Mouse (Mus musculus) megakaryocyte, embryonic 14.5 days (primary cell): ENCODE measurements at regions not wholly inside any gene's neighbourhood (a gene's known extent, or its start where the extent isn't known, plus 50 kb on each side); places are given as distances from the start of the nearest gene placed in this dataset.
A peak's percentile ranks its signal among the peaks of the same experiment; 100 is the strongest.

Experiments
- H3K27me3 ChIP-seq: replicated peaks from 2 replicates; pipeline ENCODE3; 2012; ENCODE audit warnings: inconsistent platforms
- H3K36me3 ChIP-seq: replicated peaks from 2 replicates; pipeline ENCODE3; 2012; ENCODE audit warnings: low read length, inconsistent platforms, mixed read lengths
- H3K4me1 ChIP-seq: 2 replicates; pipeline ENCODE4 v1.6.1; 2012; ENCODE audit warnings: inconsistent platforms
- H3K4me3 ChIP-seq: replicated peaks from 2 replicates; pipeline ENCODE3; 2012; ENCODE audit warnings: moderate library complexity, mild to moderate bottlenecking, inconsistent platforms
- H3K9me3 ChIP-seq: 2 replicates; pipeline ENCODE4 v1.6.1; 2012; ENCODE audit warnings: inconsistent platforms
- FLI1 ChIP-seq: IDR thresholded peaks from 2 replicates; pipeline ENCODE4 v1.6.1; 2012; ENCODE audit warnings: low read length, inconsistent platforms, mixed read lengths
- GATA1 ChIP-seq: IDR thresholded peaks from 3 replicates; pipeline ENCODE4 v1.6.1; 2012; ENCODE audit warnings: mixed read lengths, low read length, inconsistent platforms, borderline replicate concordance

DNA sequence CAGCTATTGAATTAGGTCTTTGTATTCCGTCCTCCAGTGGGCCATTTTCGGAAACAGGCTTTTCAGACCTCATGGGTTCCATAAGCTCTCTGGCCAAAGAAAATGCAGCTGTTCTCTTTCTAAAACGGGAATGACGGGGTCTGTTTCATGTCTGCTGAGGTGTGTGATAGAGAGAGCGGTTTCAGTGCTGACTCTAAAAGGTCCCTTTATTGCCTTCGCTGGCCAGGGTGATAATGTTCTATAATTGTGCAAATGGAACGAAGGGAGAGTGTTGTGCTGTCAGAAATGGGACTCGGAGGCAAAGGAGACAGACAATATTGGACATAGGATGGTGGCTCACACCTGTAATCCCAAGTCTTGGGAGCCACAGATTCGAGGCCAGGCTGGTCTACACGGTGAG, 53.5 kb upstream of the Osbpl8 start:
- H3K4me1 ChIP-seq = peaks cover 25% of the 10 kb centered on the region
- H3K27me3 ChIP-seq = no peaks in the 10 kb centered on the region
- no peak overlapping the region for H3K4me3 ChIP-seq
- H3K9me3 ChIP-seq = no peaks in the 10 kb centered on the region
- TF ChIP-seq GATA1 (no peak), FLI1 (no peak)
- no peaks in the 10 kb centered on the region for H3K36me3 ChIP-seq

DNA sequence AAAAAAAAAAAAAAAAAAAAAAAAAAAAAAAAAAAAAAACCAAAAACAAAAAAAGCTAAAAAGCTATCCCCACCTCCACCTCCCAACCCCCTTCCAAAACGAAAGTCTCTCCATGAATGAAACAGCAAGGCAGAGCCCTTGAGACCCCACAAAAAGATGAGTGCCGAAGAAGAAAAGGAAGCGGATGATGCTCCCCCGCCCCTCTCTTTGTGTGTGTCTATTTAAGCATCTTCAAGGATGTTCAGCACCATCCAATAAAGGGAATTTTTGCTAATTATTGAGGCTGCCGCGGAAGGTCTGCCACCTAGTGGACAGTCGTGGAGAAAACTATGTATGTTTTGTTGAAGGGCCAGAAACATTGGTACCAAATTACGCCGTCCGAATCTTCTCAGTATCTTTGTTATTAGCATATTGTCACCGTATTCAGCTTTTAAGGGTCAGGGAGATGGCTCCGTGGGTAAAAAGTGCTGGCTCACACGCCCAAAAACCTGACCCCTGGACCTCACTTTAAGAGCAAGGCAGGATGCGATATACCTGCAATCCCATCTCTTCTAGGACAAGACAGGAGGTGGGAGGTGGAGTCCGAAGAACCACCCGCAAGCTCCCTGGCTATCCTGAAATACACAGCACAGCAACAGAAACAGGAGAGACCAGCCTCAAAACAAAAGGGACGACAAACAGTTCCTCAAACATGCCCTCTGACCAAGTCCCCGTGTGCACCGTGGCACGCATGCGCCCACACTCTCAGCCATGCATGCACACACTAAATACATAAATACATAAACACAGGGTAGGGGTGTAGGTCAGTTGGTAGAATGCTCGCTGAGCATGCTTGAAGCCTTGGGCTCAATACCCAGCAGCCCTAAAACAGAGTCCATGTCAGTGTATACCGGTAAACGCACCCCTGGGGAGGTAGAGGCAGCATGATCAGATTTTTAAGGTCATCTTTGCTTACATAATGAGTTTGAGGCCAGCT, 55.6 kb upstream of the Osbpl8 start:
- Histone ChIP-seq H3K9me3 (0 out of 2 replicates have a peak, but pooled peaks cover 3% of the 10 kb centered on the region), H3K36me3 (no peaks in the 10 kb centered on the region), H3K4me1 (peaks cover 37% of the 10 kb centered on the region), H3K4me3 (peak overlapping the region; percentile 83), H3K27me3 (no peaks in the 10 kb centered on the region)
- no peak for TF ChIP-seq GATA1
- no peak for TF ChIP-seq FLI1

DNA sequence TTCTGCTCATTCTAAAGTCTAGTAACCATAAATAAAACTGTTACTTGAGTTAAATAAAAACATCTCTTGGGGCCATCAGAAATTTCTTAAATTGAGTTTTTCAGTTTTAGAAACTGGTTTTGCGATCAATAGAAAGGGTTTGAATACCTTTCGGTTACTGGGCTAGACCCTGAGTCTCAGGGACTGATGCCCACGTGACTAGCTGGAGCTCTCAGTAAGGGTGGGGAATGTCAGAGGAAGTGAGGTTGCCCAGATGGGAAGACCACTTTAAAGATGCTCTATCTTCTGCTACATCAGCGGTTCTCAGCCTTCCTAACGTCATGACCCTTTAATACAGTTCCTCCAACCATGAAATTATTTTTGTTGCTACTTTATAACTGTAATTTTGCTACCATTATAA, 56.7 kb upstream of the Osbpl8 start:
- Histone ChIP-seq H3K9me3 (0 out of 2 replicates have a peak, but pooled peaks cover 3% of the 10 kb centered on the region), H3K27me3 (no peaks in the 10 kb centered on the region), H3K36me3 (no peaks in the 10 kb centered on the region), H3K4me1 (peaks cover 47% of the 10 kb centered on the region), H3K4me3 (no peak overlapping the region)
- TF ChIP-seq GATA1 (no peak), FLI1 (no peak)

DNA sequence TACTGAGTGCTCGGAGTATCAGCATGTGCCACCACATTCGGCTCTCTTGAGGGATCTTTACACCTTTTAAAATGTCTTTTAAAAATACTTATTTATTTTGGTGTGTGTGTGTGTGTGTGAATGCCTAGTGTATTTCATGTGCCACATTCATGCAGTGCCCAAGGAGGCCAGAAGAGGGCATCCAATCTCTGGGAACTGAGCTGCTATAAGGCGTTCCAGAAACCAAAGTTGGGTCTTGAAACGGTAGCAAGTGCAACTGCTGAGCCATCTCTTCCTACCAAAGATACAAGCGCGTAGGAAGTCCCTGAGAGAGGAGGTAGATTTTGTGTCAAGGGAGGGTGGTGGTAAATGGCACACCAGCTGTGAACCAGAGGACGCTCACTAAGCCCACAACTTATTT, 57.2 kb upstream of the Osbpl8 start:
- Histone ChIP-seq H3K9me3 (0 out of 2 replicates have a peak, but pooled peaks cover 3% of the 10 kb centered on the region), H3K36me3 (no peaks in the 10 kb centered on the region), H3K4me1 (peaks cover 50% of the 10 kb centered on the region), H3K4me3 (peak overlapping the region; percentile 76), H3K27me3 (no peaks in the 10 kb centered on the region)
- TF ChIP-seq GATA1 (no peak), FLI1 (no peak)

DNA sequence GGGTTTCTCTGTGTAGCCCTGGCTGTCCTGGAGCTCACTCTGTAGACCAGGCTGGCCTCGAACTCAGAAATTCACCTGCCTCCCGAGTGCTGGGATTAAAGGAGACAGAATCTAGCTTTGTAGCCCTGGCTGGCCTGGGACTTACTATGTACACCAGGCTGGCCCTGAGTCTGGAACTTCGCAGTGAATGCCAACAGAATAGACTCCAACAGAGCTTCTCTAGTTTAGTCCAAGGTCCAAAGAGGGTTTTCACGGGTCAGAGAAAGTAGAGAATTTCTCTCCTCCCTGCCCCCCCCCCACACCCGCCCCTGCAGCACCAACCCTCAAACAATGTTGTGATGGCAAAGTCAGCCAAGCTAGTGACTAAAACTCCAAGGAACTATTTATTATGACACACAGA, 58.1 kb upstream of the Osbpl8 start:
- TF ChIP-seq FLI1 (no peak), GATA1 (no peak)
- Histone ChIP-seq H3K27me3 (no peaks in the 10 kb centered on the region), H3K9me3 (0 out of 2 replicates have a peak, but pooled peaks cover 3% of the 10 kb centered on the region), H3K4me3 (no peak overlapping the region), H3K36me3 (no peaks in the 10 kb centered on the region), H3K4me1 (peaks cover 60% of the 10 kb centered on the region)

DNA sequence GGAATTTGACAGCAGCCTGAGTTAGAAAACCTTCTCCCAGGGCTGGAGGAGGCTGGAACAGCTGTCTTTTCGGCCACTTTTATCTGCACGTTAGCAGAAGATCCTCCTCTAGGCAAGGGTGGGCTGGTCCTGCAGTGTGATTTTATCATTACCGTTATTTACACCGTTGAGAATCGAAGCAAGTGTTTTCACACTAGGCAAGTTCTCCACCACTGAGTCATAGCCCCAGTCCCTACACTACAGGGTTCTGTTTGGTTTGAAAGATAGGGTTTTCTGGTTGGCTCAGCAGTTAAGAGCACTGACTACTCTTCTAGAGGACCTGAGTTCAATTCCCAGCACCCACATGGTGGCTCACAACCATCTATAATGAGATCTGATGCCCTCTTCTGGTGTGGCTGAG, 58.9 kb upstream of the Osbpl8 start:
- no peaks in the 10 kb centered on the region for H3K27me3 ChIP-seq
- no peaks in the 10 kb centered on the region for H3K36me3 ChIP-seq
- TF ChIP-seq GATA1 (no peak), FLI1 (no peak)
- 0 out of 2 replicates have a peak, but pooled peaks cover 3% of the 10 kb centered on the region for H3K9me3 ChIP-seq
- H3K4me1 ChIP-seq = peaks cover 68% of the 10 kb centered on the region
- H3K4me3 ChIP-seq = no peak overlapping the region

DNA sequence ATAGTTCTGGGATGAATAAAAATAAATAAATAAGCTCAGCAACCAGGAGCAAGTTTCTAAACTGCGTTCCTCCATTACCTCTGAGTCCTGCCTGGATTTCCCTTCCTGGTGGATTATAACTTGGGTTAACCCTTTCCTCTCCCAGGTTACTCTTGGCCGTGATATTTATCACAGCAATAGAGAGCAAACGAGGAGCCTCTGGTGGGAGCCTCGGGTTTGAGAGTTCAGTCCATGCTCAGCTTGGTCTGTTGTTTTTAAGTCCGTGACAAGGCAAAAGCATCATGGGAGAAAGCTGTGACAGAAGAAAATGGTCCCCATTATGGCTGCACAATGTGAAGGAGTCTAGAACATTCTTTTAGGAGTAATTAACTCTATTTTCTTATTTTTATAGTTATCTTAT, 61.0 kb upstream of the Osbpl8 start:
- 0 out of 2 replicates have a peak, but pooled peaks cover 3% of the 10 kb centered on the region for H3K9me3 ChIP-seq

DNA sequence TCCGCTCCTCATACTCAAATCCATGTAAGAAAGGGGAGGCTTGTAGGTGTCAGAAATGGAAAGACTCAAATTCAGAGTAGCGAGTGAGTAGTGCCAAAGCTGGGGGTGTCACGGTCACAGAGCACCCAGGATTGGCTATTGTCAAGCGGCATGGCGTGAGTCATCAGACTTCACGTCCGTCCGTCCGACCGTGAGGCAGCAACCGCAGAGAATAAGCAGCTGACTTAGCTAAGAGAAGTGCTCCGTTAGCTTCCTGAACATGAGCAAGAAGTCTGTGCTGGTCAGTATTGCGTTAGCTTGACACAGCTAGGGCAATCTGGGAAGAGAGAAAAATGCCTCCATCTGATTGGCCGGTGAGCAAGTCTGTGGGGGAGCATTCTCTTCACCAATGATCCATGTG, 61.5 kb upstream of the Osbpl8 start:
- Histone ChIP-seq H3K9me3 (0 out of 2 replicates have a peak, but pooled peaks cover 3% of the 10 kb centered on the region), H3K4me1 (peaks cover 70% of the 10 kb centered on the region), H3K36me3 (no peaks in the 10 kb centered on the region), H3K27me3 (no peaks in the 10 kb centered on the region), H3K4me3 (peak overlapping the region; percentile 87)
- TF ChIP-seq FLI1 = no peak
- TF ChIP-seq GATA1 = no peak

More for the DNA sequence above, 61.0 kb upstream of the Osbpl8 start:
- H3K36me3 ChIP-seq = no peaks in the 10 kb centered on the region
- TF ChIP-seq GATA1 = no peak
- TF ChIP-seq FLI1 = no peak
- H3K27me3 ChIP-seq = no peaks in the 10 kb centered on the region
- H3K4me1 ChIP-seq = peaks cover 70% of the 10 kb centered on the region
- H3K4me3 ChIP-seq = peak overlapping the region; percentile 87

DNA sequence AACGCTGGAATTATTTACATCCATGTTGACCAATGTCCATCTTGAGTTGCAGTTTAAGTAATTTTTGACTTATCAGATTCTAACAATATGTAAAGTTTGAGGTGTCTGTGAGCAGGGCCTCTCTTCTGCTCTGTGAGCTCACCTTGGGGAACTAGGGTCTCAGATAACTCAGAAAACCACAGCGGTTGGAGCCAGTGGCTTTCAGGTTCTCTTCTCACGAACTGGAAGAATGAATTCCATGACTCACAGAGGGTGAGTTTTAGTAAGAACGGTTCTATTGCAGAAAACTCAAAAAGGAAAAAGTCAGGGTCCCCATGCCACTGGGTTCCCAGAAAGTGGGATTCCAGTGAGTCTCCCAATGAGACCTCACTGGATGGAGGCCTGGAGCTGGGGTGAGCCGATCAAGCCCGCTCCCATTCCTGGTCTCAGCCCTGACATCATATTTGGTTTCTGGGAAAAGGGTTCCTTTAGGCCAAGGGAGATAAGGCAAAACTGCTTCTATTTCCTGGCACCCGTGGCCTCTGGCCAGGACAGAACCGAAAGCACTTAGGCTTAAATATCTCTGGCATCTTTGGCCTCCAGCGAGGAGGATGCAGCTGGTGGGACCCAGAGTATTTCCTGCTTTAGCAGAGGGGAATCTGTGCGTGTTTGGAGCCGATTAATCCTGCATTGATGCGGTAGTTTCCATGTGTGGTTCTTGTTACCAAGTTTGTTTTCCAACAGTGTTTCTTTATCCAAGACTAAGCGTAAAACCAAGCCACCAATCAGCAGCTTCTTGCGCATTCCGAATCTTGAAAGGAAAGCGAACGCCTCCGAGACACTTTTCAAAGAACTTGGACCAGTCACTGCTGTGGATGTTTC, 62.4 kb upstream of the Osbpl8 start:
- Histone ChIP-seq H3K4me3 (peak overlapping the region; percentile 87), H3K9me3 (0 out of 2 replicates have a peak, but pooled peaks cover 3% of the 10 kb centered on the region), H3K27me3 (no peaks in the 10 kb centered on the region), H3K4me1 (peaks cover 64% of the 10 kb centered on the region), H3K36me3 (no peaks in the 10 kb centered on the region)
- TF ChIP-seq GATA1 (peak; percentile 87), FLI1 (peak; percentile 42; the same call in 1 of the 2 replicates)
